In the genomic region with DNA sequence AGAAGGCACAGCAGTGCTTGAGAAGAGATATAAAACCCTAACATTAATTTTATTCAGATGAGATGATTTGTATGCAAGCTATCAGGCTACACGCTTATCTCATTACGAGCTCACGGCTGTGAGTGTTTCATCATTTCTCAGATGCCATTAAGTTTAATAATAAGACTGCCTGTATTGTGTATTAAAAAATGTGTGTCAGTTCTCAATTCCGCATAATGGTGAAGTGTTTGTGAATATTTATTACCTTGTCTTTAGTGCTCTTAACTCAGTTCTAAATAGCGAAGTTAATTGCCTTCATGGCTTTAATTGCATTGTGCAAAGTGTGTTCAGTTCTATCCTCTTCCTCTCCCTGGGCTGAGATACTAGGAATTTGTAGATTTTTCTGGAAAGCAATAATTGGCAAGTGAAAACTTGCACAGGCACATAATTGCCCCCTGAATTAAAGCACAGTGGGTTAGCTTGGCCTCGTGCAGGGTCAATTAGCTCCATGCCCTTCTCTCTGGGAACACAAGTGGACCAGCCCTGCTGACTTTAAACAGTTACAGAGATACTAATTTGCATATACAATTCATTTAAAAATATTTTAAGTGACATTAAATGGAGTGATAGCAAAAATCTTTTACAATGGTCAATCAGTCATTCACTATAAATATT, we compare ENCODE assay signal across 19 mouse cellular contexts.
DNase-seq lines count a peak whose midpoint lies in the region; ATAC-seq lines count a peak whose summit lies in the region.
"Had no signal": no experiment of that assay in that cellular context is flagged by ENCODE, and none has a peak within 500 bp of the region (broad histone marks: within the 10 kb centered on the region; RNA-seq: fewer than 3 reads in every experiment).

No protein-coding gene starts in this region.

- H3K4me1 ChIP-seq in forebrain, embryonic 11.5 days (replicated peaks; ENCODE audit: control insufficient read depth, insufficient read depth, low read length): no peaks in the 10 kb centered on the region
- H3K4me1 ChIP-seq in forebrain, embryonic 10.5 days: peaks cover 6% of the 10 kb centered on the region; the same call in 1 of the 2 replicates
- H3K4me1 ChIP-seq in forebrain, embryonic 15.5 days: peaks cover 5% of the 10 kb centered on the region; the same call in 1 of the 2 replicates
- H3K4me1 ChIP-seq in hindbrain, embryonic 16.5 days (ENCODE audit: control insufficient read depth, insufficient read depth, low read depth, low read length): no peaks in the 10 kb centered on the region
- H3K4me1 ChIP-seq in neural tube, embryonic 13.5 days (replicated peaks): peaks cover 9% of the 10 kb centered on the region
- no peaks in the 10 kb centered on the region for H3K4me1 ChIP-seq in heart, embryonic 11.5 days (ENCODE audit: control insufficient read depth, insufficient read depth, low read length)
- H3K4me1 ChIP-seq: stomach, embryonic 15.5 days had no signal

- no peak overlapping the region for H3K4me3 ChIP-seq in forebrain, embryonic 11.5 days (ENCODE audit: low read depth, low read length)
- no peak overlapping the region for H3K4me3 ChIP-seq in forebrain, embryonic 10.5 days
- H3K4me3 ChIP-seq in forebrain, embryonic 15.5 days: no peak overlapping the region
- H3K4me3 ChIP-seq in hindbrain, embryonic 16.5 days (ENCODE audit: low read length): no peak overlapping the region
- H3K4me3 ChIP-seq in neural tube, embryonic 13.5 days: no peak overlapping the region
- H3K4me3 ChIP-seq in heart, embryonic 11.5 days (ENCODE audit: low read depth, low read length): no peak overlapping the region
- H3K4me3 ChIP-seq: stomach, embryonic 15.5 days had no signal

- no peaks in the 10 kb centered on the region for H3K9me3 ChIP-seq in forebrain, embryonic 11.5 days (ENCODE audit: control insufficient read depth, low read length)
- no peaks in the 10 kb centered on the region for H3K9me3 ChIP-seq in forebrain, embryonic 10.5 days
- H3K9me3 ChIP-seq in forebrain, embryonic 15.5 days: no peaks in the 10 kb centered on the region
- no peaks in the 10 kb centered on the region for H3K9me3 ChIP-seq in hindbrain, embryonic 16.5 days (ENCODE audit: control insufficient read depth, low read length)
- no peaks in the 10 kb centered on the region for H3K9me3 ChIP-seq in neural tube, embryonic 13.5 days
- no peaks in the 10 kb centered on the region for H3K9me3 ChIP-seq in heart, embryonic 11.5 days (replicated peaks; ENCODE audit: control insufficient read depth, low read length)
- H3K9me3 ChIP-seq: stomach, embryonic 15.5 days had no signal

- H3K9ac ChIP-seq in forebrain, embryonic 11.5 days (ENCODE audit: low read length): no peak overlapping the region
- no peak overlapping the region for H3K9ac ChIP-seq in forebrain, embryonic 15.5 days (replicated peaks)
- no peak overlapping the region for H3K9ac ChIP-seq in hindbrain, embryonic 16.5 days (ENCODE audit: low read depth, low read length)
- no peak overlapping the region for H3K9ac ChIP-seq in neural tube, embryonic 13.5 days
- H3K9ac ChIP-seq in heart, embryonic 11.5 days (ENCODE audit: low read depth, low read length): no peak overlapping the region
- H3K9ac ChIP-seq: stomach, embryonic 15.5 days had no signal

- H3K36me3 ChIP-seq in forebrain, embryonic 11.5 days (ENCODE audit: control insufficient read depth, insufficient read depth, low read length): no peaks in the 10 kb centered on the region
- H3K36me3 ChIP-seq in forebrain, embryonic 10.5 days (replicated peaks): no peaks in the 10 kb centered on the region
- no peaks in the 10 kb centered on the region for H3K36me3 ChIP-seq in forebrain, embryonic 15.5 days
- H3K36me3 ChIP-seq in hindbrain, embryonic 16.5 days (ENCODE audit: control insufficient read depth, insufficient read depth, low read length): no peaks in the 10 kb centered on the region
- no peaks in the 10 kb centered on the region for H3K36me3 ChIP-seq in neural tube, embryonic 13.5 days
- no peaks in the 10 kb centered on the region for H3K36me3 ChIP-seq in heart, embryonic 11.5 days (ENCODE audit: control insufficient read depth, insufficient read depth, low read length)
- H3K36me3 ChIP-seq: stomach, embryonic 15.5 days had no signal

- H3K27ac ChIP-seq in forebrain, embryonic 11.5 days (ENCODE audit: low read depth, low read length): no peak overlapping the region
- no peak overlapping the region for H3K27ac ChIP-seq in forebrain, embryonic 10.5 days
- no peak overlapping the region for H3K27ac ChIP-seq in forebrain, embryonic 15.5 days (replicated peaks)
- H3K27ac ChIP-seq in hindbrain, embryonic 16.5 days (ENCODE audit: low read depth, low read length): no peak overlapping the region
- H3K27ac ChIP-seq in neural tube, embryonic 13.5 days (replicated peaks): peak overlapping the region; percentile 59; the same call in 1 of the 2 replicates
- H3K27ac ChIP-seq in heart, embryonic 11.5 days (ENCODE audit: low read depth, low read length): no peak overlapping the region
- H3K27ac ChIP-seq: stomach, embryonic 15.5 days had no signal

- DNase-seq in forebrain, embryonic 11.5 days (ENCODE audit: low spot score): peak; percentile 50
- no peak for DNase-seq in forebrain, embryonic 10.5 days (ENCODE audit: extremely low spot score, low spot score)
- no peak for DNase-seq in kidney, postnatal 4 days
- no peak for DNase-seq in gastrocnemius, postnatal 25 days
- DNase-seq: adrenal gland, postnatal 10 days; cerebellum, adult 2 months; gastrocnemius, postnatal 36 days; heart, postnatal 10 days; layer of hippocampus, postnatal 36 days; liver; lung, adult 18-20 months; lung, postnatal 36 days; spleen, adult 18-20 months; thymus, adult 2 months had no signal

- H3K4me2 ChIP-seq in forebrain, embryonic 11.5 days (ENCODE audit: low read depth, low read length, severe bottlenecking): no peak overlapping the region
- H3K4me2 ChIP-seq in forebrain, embryonic 15.5 days (replicated peaks): no peak overlapping the region
- no peak overlapping the region for H3K4me2 ChIP-seq in hindbrain, embryonic 16.5 days (ENCODE audit: low read length)
- no peak overlapping the region for H3K4me2 ChIP-seq in neural tube, embryonic 13.5 days
- no peak overlapping the region for H3K4me2 ChIP-seq in heart, embryonic 11.5 days
- H3K4me2 ChIP-seq: stomach, embryonic 15.5 days had no signal

- ATAC-seq in forebrain, embryonic 11.5 days (replicated peaks; ENCODE audit: low FRiP score): peak; percentile 74
- peak; percentile 41 for ATAC-seq in forebrain, embryonic 15.5 days (replicated peaks)
- 0 out of 2 replicates have a peak, but pooled peaks have one; percentile 24 for ATAC-seq in hindbrain, embryonic 16.5 days
- peak; percentile 85 for ATAC-seq in neural tube, embryonic 13.5 days (ENCODE audit: low read depth)
- no peak for ATAC-seq in heart, embryonic 11.5 days (replicated peaks; ENCODE audit: insufficient number of reproducible peaks, low FRiP score, low TSS enrichment)

- 42% methylated on average over 6 of the region's 6 CpGs for WGBS in forebrain, embryonic 11.5 days
- 59% methylated on average over 6 of the region's 6 CpGs for WGBS in forebrain, embryonic 10.5 days
- WGBS in forebrain, embryonic 15.5 days: 16% methylated on average over 6 of the region's 6 CpGs
- WGBS in hindbrain, embryonic 16.5 days: 33% methylated on average over 6 of the region's 6 CpGs
- WGBS in neural tube, embryonic 13.5 days: 28% methylated on average over 6 of the region's 6 CpGs
- 88% methylated on average over 6 of the region's 6 CpGs for WGBS in heart, embryonic 11.5 days (ENCODE audit: insufficient replicate concordance)

- no peaks in the 10 kb centered on the region for H3K27me3 ChIP-seq in forebrain, embryonic 11.5 days (ENCODE audit: control insufficient read depth, insufficient read depth, low read length)
- H3K27me3 ChIP-seq in forebrain, embryonic 10.5 days (ENCODE audit: poor library complexity, severe bottlenecking): no peaks in the 10 kb centered on the region; the same call in 1 of the 2 replicates
- no peaks in the 10 kb centered on the region for H3K27me3 ChIP-seq in forebrain, embryonic 15.5 days
- no peaks in the 10 kb centered on the region for H3K27me3 ChIP-seq in hindbrain, embryonic 16.5 days (replicated peaks; ENCODE audit: control insufficient read depth, insufficient read depth, low read length)
- no peaks in the 10 kb centered on the region for H3K27me3 ChIP-seq in neural tube, embryonic 13.5 days
- H3K27me3 ChIP-seq in heart, embryonic 11.5 days (ENCODE audit: control insufficient read depth, insufficient read depth, low read length): no peaks in the 10 kb centered on the region
- H3K27me3 ChIP-seq: stomach, embryonic 15.5 days had no signal
